Mouse (Mus musculus) testis, adult 2 months (tissue): ENCODE data around the gene Rbms3.

Experiments used
- CTCF ChIP-seq: fragments of 200-500 bp; IDR thresholded peaks from 2 replicates; pipeline ENCODE4 v1.5.1; 2012; ENCODE audit warnings: low read depth, mild to moderate bottlenecking, inconsistent platforms, low read length, moderate library complexity; ENCODE audit not compliant: control insufficient read depth, insufficient read depth, insufficient replicate concordance
- POLR2A ChIP-seq: fragments of 200-500 bp; IDR thresholded peaks from 2 replicates; pipeline ENCODE4 v1.6.1; 2012; ENCODE audit warnings: low read depth, mild to moderate bottlenecking, inconsistent platforms, low read length, moderate library complexity; ENCODE audit not compliant: control insufficient read depth

- TF ChIP-seq CTCF (no peak), POLR2A (no peak)
Observed at GRCm38 (mm10) chr9:117379448-117379983, 250.2 kb downstream of the Rbms3 start.
